8 mouse cellular contexts compared by ENCODE assay signal in genomic region chr6:126162351-126162758, GRCm38 (mm10). TPM values are rescaled to one million over a fixed set of nuclear protein-coding genes. Genes with fewer than 3 reads are reported as not detected.
A peak's percentile ranks its signal among the peaks of the same experiment; 100 is the strongest.
DNase-seq lines count a peak whose midpoint lies in the region; ATAC-seq and TF ChIP-seq lines count a peak whose summit lies in the region.

No protein-coding gene starts in this region.

- H3K9me3 ChIP-seq in embryonic facial prominence, embryonic 15.5 days (replicated peaks), result no peaks in the 10 kb centered on the region; the same call in 1 of the 2 replicates
- no peaks in the 10 kb centered on the region for H3K9me3 ChIP-seq in hindbrain, embryonic 11.5 days (ENCODE audit: control insufficient read depth, low read length)
- 0 out of 2 replicates have a peak, but pooled peaks cover 5% of the 10 kb centered on the region for H3K9me3 ChIP-seq in limb, embryonic 14.5 days (ENCODE audit: control insufficient read depth, low read length)
- H3K9me3 ChIP-seq in stomach, embryonic 14.5 days (ENCODE audit: control insufficient read depth, low read depth, low read length), result no peaks in the 10 kb centered on the region

- peak overlapping the region; percentile 5; the same call in 1 of the 2 replicates for H3K9ac ChIP-seq in embryonic facial prominence, embryonic 15.5 days
- H3K9ac ChIP-seq in hindbrain, embryonic 11.5 days (ENCODE audit: low read depth, low read length), result 0 out of 2 replicates have a peak overlapping the region, but pooled peaks have one; percentile 38
- peak overlapping the region; percentile 59 for H3K9ac ChIP-seq in limb, embryonic 14.5 days (ENCODE audit: low read depth, low read length, severe bottlenecking)
- peak overlapping the region; percentile 37; the same call in 1 of the 2 replicates for H3K9ac ChIP-seq in stomach, embryonic 14.5 days (replicated peaks; ENCODE audit: low read depth, low read length)

- 0 out of 2 replicates have a peak, but pooled peaks have one; percentile 17 for ATAC-seq in embryonic facial prominence, embryonic 15.5 days (ENCODE audit: insufficient number of reproducible peaks, low FRiP score, low TSS enrichment, low read depth)
- ATAC-seq in hindbrain, embryonic 11.5 days (ENCODE audit: low FRiP score), result 0 out of 2 replicates have a peak, but pooled peaks have one; percentile 17
- no peak for ATAC-seq in limb, embryonic 14.5 days (ENCODE audit: low FRiP score, low read depth)
- ATAC-seq in stomach, embryonic 14.5 days (ENCODE audit: insufficient number of reproducible peaks, insufficient read depth, low FRiP score, low read depth), result peak; percentile 34; the same call in 1 of the 2 replicates

- WGBS in embryonic facial prominence, embryonic 15.5 days, result 2% methylated on average over 10 of the region's 10 CpGs
- WGBS in hindbrain, embryonic 11.5 days, result 2% methylated on average over 10 of the region's 10 CpGs
- 0% methylated on average over 10 of the region's 10 CpGs for WGBS in limb, embryonic 14.5 days
- WGBS in stomach, embryonic 14.5 days, result 5% methylated on average over 10 of the region's 10 CpGs

- peak; percentile 31 for DNase-seq in right cerebral cortex, adult 18-20 months
- no peak for DNase-seq in right cerebral cortex, postnatal 36 days (ENCODE audit: low spot score in 2 of 2)
- peak; percentile 43 for DNase-seq in hindbrain, embryonic 11.5 days (ENCODE audit: low spot score)
- no peak for DNase-seq in limb, embryonic 14.5 days (ENCODE audit: low spot score)
- DNase-seq in gastrocnemius, adult 18-20 months (ENCODE audit: low spot score), result no peak
- DNase-seq in urinary bladder, postnatal 4 days (ENCODE audit: low spot score in 2 of 2), result no peak

- H3K4me2 ChIP-seq in embryonic facial prominence, embryonic 15.5 days (replicated peaks), result peak overlapping the region; percentile 85
- H3K4me2 ChIP-seq in hindbrain, embryonic 11.5 days (replicated peaks; ENCODE audit: low read depth, low read length), result peak overlapping the region; percentile 76
- peak overlapping the region; percentile 85 for H3K4me2 ChIP-seq in limb, embryonic 14.5 days (replicated peaks; ENCODE audit: low read depth, low read length, severe bottlenecking)
- peak overlapping the region; percentile 87 for H3K4me2 ChIP-seq in stomach, embryonic 14.5 days (replicated peaks; ENCODE audit: low read depth, low read length)

- peaks cover 78% of the 10 kb centered on the region for H3K4me1 ChIP-seq in embryonic facial prominence, embryonic 15.5 days
- peaks cover 7% of the 10 kb centered on the region for H3K4me1 ChIP-seq in hindbrain, embryonic 11.5 days (replicated peaks; ENCODE audit: control insufficient read depth, insufficient read depth, low read length)
- peaks cover 51% of the 10 kb centered on the region for H3K4me1 ChIP-seq in limb, embryonic 14.5 days (ENCODE audit: control insufficient read depth, insufficient read depth, low read length)
- peaks cover 17% of the 10 kb centered on the region for H3K4me1 ChIP-seq in stomach, embryonic 14.5 days (ENCODE audit: control insufficient read depth, insufficient read depth, low read length)

- no peaks in the 10 kb centered on the region for H3K36me3 ChIP-seq in embryonic facial prominence, embryonic 15.5 days
- no peaks in the 10 kb centered on the region for H3K36me3 ChIP-seq in hindbrain, embryonic 11.5 days (ENCODE audit: control insufficient read depth, insufficient read depth, low read length)
- H3K36me3 ChIP-seq in limb, embryonic 14.5 days (ENCODE audit: control insufficient read depth, insufficient read depth, low read length), result no peaks in the 10 kb centered on the region
- no peaks in the 10 kb centered on the region for H3K36me3 ChIP-seq in stomach, embryonic 14.5 days (ENCODE audit: control insufficient read depth, insufficient read depth, low read length)

- H3K4me3 ChIP-seq in embryonic facial prominence, embryonic 15.5 days (replicated peaks), result peak overlapping the region; percentile 57
- peak overlapping the region; percentile 40 for H3K4me3 ChIP-seq in hindbrain, embryonic 11.5 days (ENCODE audit: low read depth, low read length)
- H3K4me3 ChIP-seq in limb, embryonic 14.5 days (replicated peaks; ENCODE audit: low read length), result peak overlapping the region; percentile 64
- peak overlapping the region; percentile 53 for H3K4me3 ChIP-seq in stomach, embryonic 14.5 days (ENCODE audit: low read depth, low read length)

- H3K27ac ChIP-seq in embryonic facial prominence, embryonic 15.5 days (replicated peaks), result peak overlapping the region; percentile 59
- H3K27ac ChIP-seq in hindbrain, embryonic 11.5 days (ENCODE audit: low read depth, low read length), result no peak overlapping the region
- peak overlapping the region; percentile 61; the same call in 1 of the 2 replicates for H3K27ac ChIP-seq in limb, embryonic 14.5 days (replicated peaks; ENCODE audit: low read depth, low read length)
- no peak overlapping the region; the same call in 1 of the 2 replicates for H3K27ac ChIP-seq in stomach, embryonic 14.5 days (ENCODE audit: low read length)

- TF ChIP-seq POLR2A in limb, embryonic 14.5 days (IDR thresholded peaks at IDR 0.05; ENCODE audit: borderline replicate concordance, extremely low read depth, insufficient read depth, insufficient read length), result no peak

- H3K27me3 ChIP-seq in embryonic facial prominence, embryonic 15.5 days, result no peaks in the 10 kb centered on the region; the same call in 1 of the 2 replicates
- H3K27me3 ChIP-seq in hindbrain, embryonic 11.5 days (ENCODE audit: control insufficient read depth, insufficient read depth, low read length), result peaks cover 42% of the 10 kb centered on the region
- no peaks in the 10 kb centered on the region for H3K27me3 ChIP-seq in limb, embryonic 14.5 days (ENCODE audit: control insufficient read depth, insufficient read depth, low read length)
- no peaks in the 10 kb centered on the region for H3K27me3 ChIP-seq in stomach, embryonic 14.5 days (ENCODE audit: control insufficient read depth, insufficient read depth, low read length)

RNA-seq across cellular contexts. Expression of gene Ntf3, which starts 4.4 kb away (rescaled TPM):
- 18.7 and 18.9 TPM in 2 replicates for polyA plus RNA-seq in embryonic facial prominence, embryonic 15.5 days (2015; fragmentation: Nextera tagmentation; extraction: Ambion mirVana)
- 4.5 and 5.8 TPM in 2 replicates for polyA plus RNA-seq in hindbrain, embryonic 11.5 days (2014; fragmentation: Nextera tagmentation; extraction: Ambion mirVana)
- polyA plus RNA-seq in limb, embryonic 14.5 days (2012; rRNA removed), result 18.6 and 19.4 TPM in 2 replicates
- polyA plus RNA-seq in limb, embryonic 14.5 days (2014; fragmentation: Nextera tagmentation; extraction: Ambion mirVana), result 21.5 and 25.0 TPM in 2 replicates
- 13.8 and 15.8 TPM in 2 replicates for polyA plus RNA-seq in stomach, embryonic 14.5 days (2014; fragmentation: Nextera tagmentation; extraction: Ambion mirVana)
- 1 to 10 TPM; 1.5 to 1.8 TPM for total RNA-seq in gastrocnemius, adult 18-20 months (2021)

Comparison
In these comparisons a context has a peak if more than half of its experiments do, and no peak if none do; other contexts are left out.
1. DNase-seq: peak in right cerebral cortex, adult 18-20 months (single experiment) and hindbrain, embryonic 11.5 days (single experiment); none in right cerebral cortex, postnatal 36 days (0 of 2), limb, embryonic 14.5 days (single experiment), gastrocnemius, adult 18-20 months (single experiment) and urinary bladder, postnatal 4 days (0 of 2).
2. H3K27ac ChIP-seq: peak in embryonic facial prominence, embryonic 15.5 days (single experiment) and limb, embryonic 14.5 days (single experiment); none in hindbrain, embryonic 11.5 days (single experiment) and stomach, embryonic 14.5 days (single experiment).
3. H3K9ac ChIP-seq: peak in every context shown above with its lines; median percentile 59 in limb, embryonic 14.5 days; 38 in hindbrain, embryonic 11.5 days; 37 in stomach, embryonic 14.5 days; 5 in embryonic facial prominence, embryonic 15.5 days.
4. Peak in every context shown above with its lines, with median percentiles within 50 percentile points of each other: H3K4me2 ChIP-seq and H3K4me3 ChIP-seq.